Mouse (Mus musculus) adrenal gland, adult (tissue): Measurements from ENCODE around the gene Fhit.

ENCODE experiments used
- DNase-seq, 2 experiments: peaks; one replicate each; pipeline ENCODE4 v3.0.0; 2022 to 2023; ENCODE audit warnings: low spot score in 1 of 2; ENCODE audit not compliant: inconsistent age in 2 of 2

Gene Fhit

DNA sequence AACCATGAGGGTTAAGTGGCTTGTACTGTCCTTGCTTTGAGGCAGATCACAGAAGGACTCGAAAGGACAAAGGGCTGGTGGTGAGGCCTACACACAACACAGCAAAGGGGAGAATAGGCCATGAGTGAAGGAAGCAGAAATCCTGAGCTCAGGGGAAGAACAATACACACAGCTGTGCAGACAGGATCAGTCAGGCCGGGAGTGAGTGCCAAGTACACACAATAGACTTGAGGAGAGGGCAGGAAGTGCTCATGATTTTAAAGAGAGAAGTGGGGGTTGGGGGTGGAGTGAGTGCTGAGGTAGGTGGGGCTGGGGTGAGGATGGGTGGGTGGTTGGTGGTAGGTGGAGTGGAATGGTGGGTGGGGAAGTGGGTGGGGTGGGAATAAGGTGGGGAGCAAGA, 635.0 kb downstream of the Fhit start:
- DNase-seq = no peak

DNA sequence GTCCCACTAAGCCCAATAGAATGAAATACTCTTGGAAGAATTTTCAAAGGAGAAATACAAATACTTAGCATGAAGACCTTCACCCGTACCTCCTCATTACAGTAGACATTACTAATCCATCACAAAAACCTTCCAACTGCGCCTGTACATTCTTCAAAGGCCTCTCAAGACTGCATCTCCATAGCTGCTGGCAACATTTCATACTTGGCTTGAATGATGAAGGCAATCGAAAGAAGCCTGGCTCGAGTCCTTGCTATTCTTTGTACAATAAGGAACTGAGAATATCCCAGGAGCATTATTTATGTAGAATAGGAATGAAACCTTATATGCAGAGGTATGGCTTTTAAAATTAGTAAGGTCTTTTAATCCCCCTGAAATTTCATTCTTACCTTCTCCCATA, 636.0 kb downstream of the Fhit start:
- DNase-seq = no peak

- DNase-seq = no peak
These were observed 647.8 kb downstream of the Fhit start for GRCm38 (mm10) chr14:10514026-10514425.

GRCm38 (mm10) chr14:10509252-10509651, 652.6 kb downstream of the Fhit start:
- DNase-seq = no peak

- no peak for DNase-seq
These were observed 654.3 kb downstream of the Fhit start for GRCm38 (mm10) chr14:10507560-10507959.

- DNase-seq = no peak
These were observed 676.0 kb downstream of the Fhit start for GRCm38 (mm10) chr14:10485798-10486197.

- DNase-seq = no peak
These were observed 678.8 kb downstream of the Fhit start for GRCm38 (mm10) chr14:10482851-10483613.

DNA sequence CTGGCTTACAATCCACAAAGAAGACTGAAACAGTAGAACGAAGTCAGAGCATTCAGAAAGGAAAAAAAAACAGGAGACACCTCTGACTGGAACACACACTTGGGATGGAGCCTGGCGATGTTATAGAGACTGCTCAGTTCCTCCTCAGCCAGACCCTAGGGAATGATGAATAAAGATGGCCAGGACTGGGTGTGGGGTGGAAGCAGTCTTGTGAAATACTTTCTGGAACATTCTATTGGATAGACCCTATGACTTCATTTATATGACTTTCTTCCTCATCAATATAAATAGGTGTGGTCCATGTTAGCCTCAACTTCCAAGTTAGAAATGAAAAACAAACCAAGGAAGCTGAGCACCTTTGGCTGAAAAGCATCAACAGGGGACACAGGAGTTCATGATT, 680.5 kb downstream of the Fhit start:
- no peak for DNase-seq

DNA sequence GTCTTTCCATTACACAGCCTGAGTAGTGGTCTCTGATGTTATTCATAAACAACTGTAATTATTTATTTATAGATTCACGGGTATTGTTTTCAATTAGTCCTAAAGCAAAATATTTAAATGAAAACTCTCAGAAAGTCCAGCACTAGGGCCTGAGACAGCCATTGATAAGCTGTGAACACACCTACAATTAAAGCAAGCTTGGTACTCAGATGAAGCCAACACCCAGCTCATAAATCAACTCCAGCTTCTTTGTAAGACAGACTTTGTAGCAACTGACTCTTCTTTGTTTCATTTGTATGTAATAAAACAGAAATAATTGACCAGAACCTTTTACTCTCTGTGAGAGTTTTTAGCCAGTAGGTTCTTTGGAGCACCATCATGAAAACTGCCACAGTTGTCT, 681.2 kb downstream of the Fhit start:
- no peak for DNase-seq

GRCm38 (mm10) chr14:10453001-10453861, 708.6 kb downstream of the Fhit start:
- peak; percentile 23 to 80 for DNase-seq

DNA sequence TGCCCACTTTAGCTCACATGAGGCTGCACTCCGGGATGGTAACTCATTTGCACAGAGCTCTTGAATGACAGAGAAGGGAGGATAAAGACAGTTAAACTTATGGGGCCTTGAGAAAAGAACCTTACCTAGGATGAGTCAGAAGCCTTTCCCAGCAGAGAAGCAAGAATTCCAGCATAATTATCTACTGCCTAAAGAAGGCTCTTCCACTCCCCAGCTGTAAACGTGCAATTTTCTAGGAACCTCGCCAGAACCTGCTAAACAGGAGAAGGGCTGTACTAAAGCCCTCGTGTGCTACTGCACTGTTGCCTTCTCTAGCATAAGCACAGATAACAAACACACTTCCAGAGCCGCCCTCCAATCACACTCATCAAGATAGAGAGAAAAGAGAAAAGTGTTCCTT, 709.6 kb downstream of the Fhit start:
- DNase-seq = peak in 1 of 2 experiments; percentile 30

DNA sequence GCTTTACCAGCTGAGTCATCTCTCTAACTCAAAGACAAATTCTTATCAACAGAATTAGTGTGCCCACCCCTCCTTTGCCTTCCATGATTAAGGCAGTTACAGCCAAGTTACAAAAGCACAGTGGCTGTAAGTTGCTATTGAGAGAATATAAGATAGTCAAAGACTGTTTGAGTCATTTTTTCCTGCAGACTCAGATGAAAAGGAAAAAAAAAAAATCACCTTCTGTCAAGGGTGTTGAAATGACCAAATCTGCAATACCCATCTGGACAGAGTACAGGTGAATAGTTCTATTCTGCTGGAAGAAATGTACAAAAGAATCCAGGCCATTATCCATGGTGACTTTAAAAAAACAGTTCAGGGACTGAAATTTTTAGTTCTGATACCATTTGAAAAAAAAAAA, 716.5 kb downstream of the Fhit start:
- no peak for DNase-seq

- no peak for DNase-seq
These were observed 722.7 kb downstream of the Fhit start for GRCm38 (mm10) chr14:10439007-10439749.

GRCm38 (mm10) chr14:10436193-10436592, 725.6 kb downstream of the Fhit start:
- no peak for DNase-seq

DNA sequence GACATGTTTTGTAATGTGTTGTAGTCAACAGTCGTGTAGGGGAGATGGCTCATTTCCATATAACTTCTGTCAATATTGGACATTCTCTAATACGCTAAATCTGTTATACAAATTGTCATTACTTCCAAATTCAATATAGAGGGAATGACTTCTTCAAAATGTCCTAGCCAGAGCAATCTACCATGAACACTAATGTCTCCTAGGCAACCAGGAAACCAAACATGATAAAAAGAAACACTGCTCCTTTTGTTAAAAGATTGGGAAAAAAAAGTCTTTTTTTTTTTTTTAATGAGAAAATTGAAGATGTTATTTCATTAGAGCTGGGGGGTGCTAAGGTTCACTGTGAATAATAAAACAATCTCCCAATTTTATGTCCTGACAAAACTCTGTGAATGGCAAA, 729.3 kb downstream of the Fhit start:
- no peak for DNase-seq

GRCm38 (mm10) chr14:10430396-10431000, 731.3 kb downstream of the Fhit start:
- DNase-seq = no peak

- DNase-seq = no peak
These were observed 738.3 kb downstream of the Fhit start for GRCm38 (mm10) chr14:10423499-10423898.

GRCm38 (mm10) chr14:10422261-10422660, 739.6 kb downstream of the Fhit start:
- no peak for DNase-seq

- DNase-seq = no peak
These were observed 746.8 kb downstream of the Fhit start for GRCm38 (mm10) chr14:10415068-10415467.

DNA sequence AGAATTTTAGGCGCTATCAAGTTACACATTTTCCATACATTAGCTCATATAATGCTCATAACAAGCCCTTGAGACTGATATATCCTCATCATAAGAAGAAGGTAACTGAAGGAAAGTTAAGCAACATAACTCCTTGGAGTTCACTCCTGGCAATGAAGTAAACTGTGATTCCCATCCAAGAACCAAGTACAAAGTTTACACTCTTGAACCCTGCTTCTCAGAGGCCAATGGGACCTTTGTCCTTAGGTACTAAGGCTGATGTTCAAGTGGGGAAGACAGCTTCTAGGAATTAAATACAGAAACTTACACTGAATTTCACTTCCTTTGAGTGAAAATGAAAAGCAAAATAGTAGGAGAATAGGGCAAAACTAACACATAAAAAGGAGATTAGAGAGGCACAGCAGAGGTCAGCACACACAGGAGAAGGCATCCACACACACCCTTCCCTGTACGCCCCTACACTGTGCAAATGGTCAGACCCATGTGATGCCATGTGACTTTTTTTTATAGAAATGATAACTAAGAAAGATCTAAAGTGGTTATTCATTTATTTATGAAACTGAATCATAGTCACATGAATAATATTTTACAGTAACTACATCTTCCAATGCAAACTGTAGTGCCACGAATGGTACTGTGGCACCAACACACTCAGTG, 752.4 kb downstream of the Fhit start:
- no peak for DNase-seq

GRCm38 (mm10) chr14:10405346-10405745, 756.5 kb downstream of the Fhit start:
- DNase-seq = no peak
